Mouse (Mus musculus) spleen, adult 18-20 months (tissue): ENCODE measurements around the gene Eloa.

Experiments
- DNase-seq, 2 experiments: peaks; one replicate each; pipeline ENCODE4 v3.0.0; 2022; ENCODE audit warnings: mixed read lengths in 2 of 2

Eloa gene

GRCm38 (mm10) chr4:136028689-136029088 lies 7.1 kb upstream of the Eloa start:
- no peak for DNase-seq

DNA sequence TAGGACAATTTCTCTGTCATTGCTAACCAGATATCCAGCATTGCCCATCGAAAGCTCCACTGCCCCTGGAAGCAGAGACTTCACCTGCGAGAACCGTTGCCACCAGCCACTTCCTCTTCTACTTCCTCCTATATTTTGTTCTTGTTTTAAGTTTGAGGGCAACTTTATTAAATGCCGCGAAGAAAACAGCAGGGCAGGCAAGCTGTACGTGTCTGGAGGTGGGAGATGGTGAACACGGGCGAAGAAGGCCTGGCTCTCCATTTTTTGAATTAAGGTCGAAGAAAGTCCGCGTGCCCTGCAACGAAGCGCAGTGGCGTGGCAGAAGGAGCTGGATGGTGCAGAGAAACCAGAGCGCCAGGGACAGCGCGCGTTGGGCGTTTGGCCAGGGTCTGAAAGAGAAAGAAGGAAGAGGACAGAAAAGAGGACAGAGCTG lies 6.6 kb upstream of the Eloa start:
- peak; percentile 30 to 49 for DNase-seq

DNA sequence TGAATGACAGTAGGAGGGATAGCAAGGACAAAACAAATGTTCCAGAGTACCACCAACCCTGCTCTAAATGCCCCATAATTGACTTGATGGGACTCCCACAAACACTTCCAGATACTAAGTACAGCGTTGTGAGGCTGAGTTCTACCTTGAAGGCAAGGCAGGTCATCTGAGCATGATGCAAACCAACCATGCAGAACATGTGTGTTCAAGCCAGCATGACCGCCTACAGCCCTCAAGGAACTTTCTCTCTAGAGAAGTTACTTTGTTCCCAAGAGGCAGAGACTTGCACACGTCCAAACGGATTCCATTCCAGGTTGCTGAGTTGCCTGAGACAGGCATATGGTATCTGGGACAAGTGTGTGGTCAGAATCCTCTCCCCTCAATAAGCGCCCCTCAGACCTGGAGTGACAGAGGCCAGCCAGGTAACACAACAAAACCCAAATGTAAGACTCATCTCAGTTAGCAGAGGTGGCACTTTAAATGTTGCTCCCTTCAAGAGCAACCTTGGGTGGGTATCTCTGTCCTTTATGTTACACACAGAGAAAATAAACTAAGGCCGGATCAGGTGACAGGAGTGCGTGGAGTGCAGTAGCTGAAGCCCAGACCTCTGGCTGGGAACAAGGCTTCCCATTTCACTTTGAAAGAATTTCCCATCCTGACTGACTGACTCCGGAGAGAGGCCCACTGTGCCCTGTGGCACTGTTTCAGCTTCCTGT lies 6.0 kb upstream of the Eloa start:
- no peak for DNase-seq

DNA sequence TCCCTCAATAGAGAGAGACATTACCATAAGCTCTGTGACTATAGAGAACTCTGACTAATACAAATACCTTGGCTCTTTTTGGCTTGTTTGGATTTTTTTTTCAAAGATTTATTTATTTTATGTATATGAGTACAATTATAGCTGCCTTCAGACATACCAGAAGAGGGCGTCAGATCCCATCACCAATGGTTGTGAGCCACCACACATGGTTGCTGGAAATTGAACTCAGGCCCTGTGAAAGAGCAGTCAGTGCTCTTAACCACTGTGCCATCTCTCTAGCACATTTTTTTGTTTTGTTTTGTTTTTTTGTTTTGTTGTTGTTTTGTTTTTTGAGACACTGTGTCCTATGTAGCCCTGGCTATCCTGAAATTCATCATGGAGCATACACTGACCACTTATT lies 3.8 kb upstream of the Eloa start:
- no peak for DNase-seq

DNA sequence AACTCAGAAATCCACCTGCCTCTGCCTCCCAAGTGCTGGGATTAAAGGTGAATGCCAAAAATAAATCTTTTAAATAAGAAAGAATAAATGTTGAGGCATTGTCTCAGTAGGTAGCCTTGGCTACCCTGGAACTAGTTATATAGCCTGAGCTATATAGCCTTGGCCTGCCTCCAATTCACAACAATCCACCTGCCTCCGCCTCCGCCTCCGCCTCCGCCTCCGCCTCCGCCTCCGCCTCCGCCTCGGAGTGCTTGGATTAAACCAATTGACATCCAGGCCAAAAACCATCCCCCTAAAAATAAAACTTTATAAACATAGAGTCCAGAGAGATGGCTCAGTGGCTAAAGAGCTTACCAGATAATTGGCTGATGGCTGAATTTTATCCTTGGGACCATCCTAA lies 1.4 kb upstream of the Eloa start:
- DNase-seq: no peak

DNA sequence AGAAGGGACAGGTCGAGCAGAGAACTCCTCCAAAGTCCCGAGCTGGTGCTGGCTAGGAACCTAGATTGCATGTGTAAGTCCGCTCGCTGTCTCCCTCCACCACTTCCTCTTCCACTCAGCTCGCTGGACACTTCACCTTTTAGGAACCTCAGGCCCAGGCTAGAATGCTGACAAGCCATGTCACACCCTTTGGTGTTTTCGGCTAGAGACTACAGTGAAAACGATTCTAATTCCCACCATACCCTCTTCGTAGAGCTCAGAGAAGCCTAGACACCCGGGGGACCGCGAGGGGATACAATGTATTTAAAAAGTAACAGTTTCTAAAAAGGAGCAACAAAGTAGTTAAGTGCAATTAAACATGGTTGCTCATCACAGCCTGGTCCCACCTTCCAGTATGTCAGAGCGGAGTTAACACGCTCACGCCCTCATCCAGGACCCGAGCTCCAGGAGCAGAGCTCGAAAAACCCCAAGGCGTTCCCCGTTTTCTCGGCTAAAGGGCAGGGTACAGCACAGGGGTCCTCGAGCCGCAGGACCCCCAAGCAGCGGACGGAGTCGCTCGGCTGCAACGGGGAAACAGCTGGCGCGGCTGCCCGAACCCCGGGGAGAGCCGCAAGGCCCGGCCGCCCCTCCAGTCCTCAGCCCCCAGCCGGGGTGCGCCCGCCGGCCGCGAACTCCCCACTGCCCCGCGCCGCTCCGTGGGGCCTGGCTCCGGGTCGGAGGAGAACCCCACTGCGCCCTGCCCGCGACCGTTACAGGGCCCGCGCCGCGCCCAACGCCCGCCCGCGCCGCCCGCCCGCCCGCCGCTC lies 617 bp downstream of the Eloa start:
- DNase-seq: peak in 1 of 2 experiments; percentile 8

GRCm38 (mm10) chr4:136016059-136016602 lies 5.4 kb downstream of the Eloa start:
- DNase-seq: no peak

- DNase-seq: no peak
Observed at GRCm38 (mm10) chr4:136010586-136010985, 11.0 kb downstream of the Eloa start.

DNA sequence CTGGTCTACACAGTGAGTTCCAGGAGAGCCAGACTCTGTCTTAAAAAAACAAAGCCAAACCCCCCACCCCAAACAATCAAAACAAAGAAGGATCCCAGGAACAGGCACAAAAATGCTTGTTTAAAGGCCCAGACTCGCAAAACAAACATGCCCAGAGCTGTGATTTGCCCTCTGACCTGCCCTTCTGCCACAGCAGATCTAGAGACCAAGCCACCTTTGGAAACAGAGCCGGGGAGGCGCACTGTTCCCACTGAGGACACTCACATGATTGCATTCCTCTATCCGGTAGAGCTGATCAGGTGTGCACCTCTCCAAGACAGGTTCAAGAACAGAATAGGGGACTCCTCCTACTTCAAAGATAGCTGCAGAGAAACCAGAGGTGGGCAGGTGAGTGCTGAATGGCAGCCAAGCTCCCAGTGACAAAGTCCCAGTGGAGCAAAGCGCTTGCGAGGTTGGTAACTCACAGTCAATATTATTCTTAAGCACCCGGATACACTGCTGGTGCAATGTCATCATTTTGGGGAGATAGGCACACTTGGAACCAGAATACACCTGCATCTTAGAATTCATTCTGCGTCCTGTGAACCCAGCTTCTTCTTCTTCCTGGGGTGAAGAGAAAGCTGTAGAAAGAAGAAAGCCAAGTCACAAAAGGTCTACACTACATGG lies 12.6 kb downstream of the Eloa start:
- no peak for DNase-seq

- no peak for DNase-seq
Observed at GRCm38 (mm10) chr4:136006821-136007220, 14.7 kb downstream of the Eloa start.

DNA sequence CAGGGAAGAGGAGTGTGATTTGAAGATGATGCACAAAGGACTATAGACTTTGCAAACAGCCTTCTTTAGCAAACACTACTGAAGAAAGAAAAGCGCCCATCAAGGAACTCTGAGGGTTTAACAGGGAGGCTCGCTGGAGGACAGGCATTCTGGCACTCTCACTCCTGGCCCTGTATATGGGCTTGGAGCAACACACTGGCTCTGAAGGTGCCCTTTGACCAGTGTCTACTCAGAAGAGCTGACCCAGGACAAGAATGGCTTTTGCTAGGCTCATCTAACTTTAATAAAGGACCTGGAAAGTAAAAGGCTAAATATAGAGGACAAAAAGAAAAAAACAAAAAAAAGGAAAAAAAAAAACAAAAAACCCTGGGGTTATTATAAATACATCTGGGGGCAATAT lies 16.6 kb downstream of the Eloa start:
- DNase-seq: no peak

GRCm38 (mm10) chr4:136004107-136004675 lies 17.4 kb downstream of the Eloa start:
- no peak for DNase-seq

DNA sequence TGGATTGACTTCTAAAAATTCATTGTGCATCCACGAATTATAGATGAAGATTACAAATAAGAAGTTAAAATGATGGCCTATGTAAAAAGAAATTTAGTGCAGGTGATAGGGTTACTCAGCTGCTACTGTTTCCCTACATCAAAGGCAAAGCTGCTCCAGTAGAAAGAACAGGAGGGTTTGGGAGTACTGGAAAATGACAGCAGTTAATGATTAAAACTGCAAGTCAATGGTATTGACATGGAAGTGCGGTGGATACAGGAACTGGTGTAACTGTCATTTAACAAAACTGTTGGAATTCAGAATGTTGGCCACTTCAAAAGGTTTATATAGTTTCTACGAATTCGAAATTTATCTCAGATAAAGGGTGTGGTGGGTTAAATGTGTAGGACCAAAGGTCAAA lies 26.4 kb downstream of the Eloa start:
- DNase-seq: no peak

DNA sequence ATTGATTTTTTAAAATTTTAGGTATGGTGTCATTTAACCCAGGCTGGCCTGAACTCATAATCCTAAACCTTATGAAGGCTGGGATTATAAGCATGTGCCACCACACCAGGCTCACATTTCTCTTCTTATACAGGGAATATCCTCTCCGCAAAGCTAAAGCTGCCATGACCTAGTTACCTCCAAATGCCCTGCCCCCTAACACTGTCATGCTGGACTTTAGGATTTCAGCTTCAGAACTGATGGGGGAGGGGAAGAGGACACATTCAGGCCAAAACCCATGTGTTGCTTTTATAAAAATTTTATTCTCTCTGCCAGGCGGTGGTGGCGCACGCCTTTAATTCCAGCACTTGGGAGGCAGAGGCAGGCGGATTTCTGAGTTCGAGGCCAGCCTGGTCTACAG lies 27.6 kb downstream of the Eloa start:
- DNase-seq: no peak

DNA sequence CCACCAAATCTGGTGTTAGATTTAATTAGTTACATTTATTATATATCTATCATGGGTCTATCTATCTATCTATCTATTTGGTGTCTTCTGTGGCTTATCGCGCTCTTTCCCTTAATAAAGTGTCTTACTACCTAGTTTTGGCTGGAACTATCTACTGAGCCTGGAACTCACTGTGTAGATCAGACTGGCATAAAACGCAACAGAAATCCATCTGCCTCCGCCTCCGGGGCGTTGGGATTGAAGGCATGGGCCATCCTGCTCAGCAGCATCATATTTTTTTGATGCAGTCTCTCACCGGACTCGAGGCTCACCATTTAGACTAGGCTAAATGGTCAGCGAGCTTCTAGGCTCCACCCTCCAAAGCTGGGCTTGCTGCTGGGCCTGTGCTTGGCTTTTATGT lies 33.8 kb downstream of the Eloa start:
- DNase-seq: no peak

DNA sequence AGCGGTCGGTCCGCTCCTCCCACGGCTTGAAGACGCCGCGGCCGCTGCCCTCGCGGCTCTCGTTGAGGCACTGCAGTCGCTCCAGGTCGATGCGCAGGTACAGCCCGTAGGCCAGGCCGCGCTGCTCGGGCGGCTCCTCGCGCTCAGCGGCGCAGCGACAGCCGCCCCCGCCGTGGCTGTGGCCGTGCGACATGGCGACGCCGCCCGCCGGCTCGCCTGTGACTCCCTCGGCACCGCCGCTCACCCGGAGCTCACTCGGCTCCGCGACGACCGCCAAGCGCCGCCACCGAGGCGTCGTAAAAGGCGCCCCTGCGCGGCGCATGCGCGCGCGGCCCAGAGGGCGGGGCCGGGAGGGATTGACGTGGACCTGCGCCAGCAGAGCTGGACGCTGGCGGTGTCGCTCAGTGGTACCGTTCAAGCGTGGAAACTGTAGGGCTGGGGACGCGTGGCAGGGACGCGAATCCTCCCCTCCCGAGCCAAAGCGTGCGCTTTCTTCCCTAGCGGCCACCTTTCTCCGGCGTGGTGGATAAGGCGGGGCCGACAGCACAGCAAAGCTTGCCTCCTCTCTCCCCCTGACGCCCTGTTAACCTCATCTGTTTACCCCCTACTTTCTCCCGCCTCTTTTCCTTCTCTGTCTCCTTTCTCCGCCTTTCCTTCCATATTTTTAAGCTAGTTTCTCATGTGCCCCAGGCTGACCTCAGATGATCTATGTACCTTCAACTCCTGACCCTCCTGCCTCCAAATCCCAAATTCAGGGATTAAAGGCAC lies 34.4 kb downstream of the Eloa start, which contains the start of gene Pithd1:
Pithd1 (minus strand) TSS at position 322 of the 768 bp plus-strand sequence.
- peak; percentile 91 to 94 for DNase-seq

GRCm38 (mm10) chr4:135986301-135986942 lies 35.1 kb downstream of the Eloa start:
- DNase-seq: no peak

- DNase-seq: no peak
Observed at GRCm38 (mm10) chr4:135985769-135986168, 35.8 kb downstream of the Eloa start.

DNA sequence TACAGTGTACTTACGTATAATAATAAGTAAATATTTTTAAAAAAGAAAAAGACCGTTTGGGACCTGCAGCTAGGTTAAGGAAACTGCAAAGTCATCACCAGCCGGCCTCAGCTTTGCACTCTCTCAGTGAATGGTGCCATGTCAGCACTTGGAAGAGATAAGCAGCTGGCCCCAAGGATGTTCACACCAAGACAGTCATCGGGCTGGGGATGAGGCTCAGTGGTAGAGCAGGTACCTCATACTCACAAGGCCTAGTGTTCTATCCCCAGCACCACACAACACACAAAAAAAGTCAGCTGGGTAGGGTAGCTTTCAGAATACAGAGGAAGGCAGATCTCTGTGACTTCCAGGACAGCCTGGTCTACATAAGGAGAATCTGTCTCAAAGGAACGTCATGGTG lies 36.4 kb downstream of the Eloa start:
- DNase-seq: no peak

GRCm38 (mm10) chr4:135984556-135984955 lies 37.0 kb downstream of the Eloa start:
- no peak for DNase-seq

- no peak for DNase-seq
Observed at GRCm38 (mm10) chr4:135981524-135982063, 40.0 kb downstream of the Eloa start.
